Mouse (Mus musculus): ENCODE results near the gene Zeb2. TPM values are rescaled to one million over a fixed set of nuclear protein-coding genes. Genes with fewer than 3 reads are reported as not detected.

Zeb2 gene
- polyA plus RNA-seq, 1 experiment from 2014 or later: 37.4 TPM

DNA sequence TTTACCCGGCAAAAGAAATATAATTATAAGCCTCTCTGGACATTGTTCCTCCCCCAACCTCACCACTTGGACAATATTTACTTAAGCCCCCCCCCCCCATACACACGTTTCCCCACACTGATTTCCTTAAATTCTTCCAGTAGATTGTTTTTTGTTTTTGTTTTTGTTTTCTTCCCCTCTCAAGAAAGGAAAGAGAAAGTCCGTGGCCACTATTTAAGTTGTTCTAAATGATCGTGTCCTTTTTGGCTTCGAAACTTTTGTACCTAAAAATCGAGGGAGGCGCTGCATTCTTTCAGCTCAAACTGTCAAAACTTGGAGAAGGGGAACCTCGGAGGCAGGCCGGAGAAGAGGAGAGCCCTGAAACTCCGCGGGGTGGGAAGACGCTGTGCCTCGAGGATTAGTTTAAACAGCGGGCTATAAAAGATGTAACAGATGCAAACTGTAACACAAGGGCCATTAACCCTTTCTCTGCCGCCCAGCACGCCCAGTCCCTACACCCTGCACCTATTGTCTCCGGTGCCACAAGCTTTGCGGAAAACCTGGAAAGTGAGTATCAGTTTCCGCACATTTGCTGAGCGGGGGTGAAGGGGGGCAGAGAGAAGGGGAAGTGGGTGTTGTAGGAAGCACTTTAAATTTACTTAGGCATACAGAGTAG, 6.3 kb downstream of the Zeb2 start:
- H3K4me1 ChIP-seq (replicated peaks): peaks cover 3% of the 10 kb centered on the region; the same call in 1 of the 2 replicates
- 0 out of 2 replicates have a peak, but pooled peaks have one; percentile 4 for ATAC-seq
- H3K36me3 ChIP-seq: no peaks in the 10 kb centered on the region
- peak overlapping the region; percentile 82 for H3K9ac ChIP-seq
- peaks cover 15% of the 10 kb centered on the region; the same call in 1 of the 2 replicates for H3K27me3 ChIP-seq (replicated peaks)
- H3K27ac ChIP-seq: peak overlapping the region; percentile 89
- WGBS: under 1% methylated on average over 20 of the region's 20 CpGs
- peak overlapping the region; percentile 66 for H3K4me3 ChIP-seq (replicated peaks)
- H3K9me3 ChIP-seq: no peaks in the 10 kb centered on the region
- H3K4me2 ChIP-seq (replicated peaks): peak overlapping the region; percentile 85

DNA sequence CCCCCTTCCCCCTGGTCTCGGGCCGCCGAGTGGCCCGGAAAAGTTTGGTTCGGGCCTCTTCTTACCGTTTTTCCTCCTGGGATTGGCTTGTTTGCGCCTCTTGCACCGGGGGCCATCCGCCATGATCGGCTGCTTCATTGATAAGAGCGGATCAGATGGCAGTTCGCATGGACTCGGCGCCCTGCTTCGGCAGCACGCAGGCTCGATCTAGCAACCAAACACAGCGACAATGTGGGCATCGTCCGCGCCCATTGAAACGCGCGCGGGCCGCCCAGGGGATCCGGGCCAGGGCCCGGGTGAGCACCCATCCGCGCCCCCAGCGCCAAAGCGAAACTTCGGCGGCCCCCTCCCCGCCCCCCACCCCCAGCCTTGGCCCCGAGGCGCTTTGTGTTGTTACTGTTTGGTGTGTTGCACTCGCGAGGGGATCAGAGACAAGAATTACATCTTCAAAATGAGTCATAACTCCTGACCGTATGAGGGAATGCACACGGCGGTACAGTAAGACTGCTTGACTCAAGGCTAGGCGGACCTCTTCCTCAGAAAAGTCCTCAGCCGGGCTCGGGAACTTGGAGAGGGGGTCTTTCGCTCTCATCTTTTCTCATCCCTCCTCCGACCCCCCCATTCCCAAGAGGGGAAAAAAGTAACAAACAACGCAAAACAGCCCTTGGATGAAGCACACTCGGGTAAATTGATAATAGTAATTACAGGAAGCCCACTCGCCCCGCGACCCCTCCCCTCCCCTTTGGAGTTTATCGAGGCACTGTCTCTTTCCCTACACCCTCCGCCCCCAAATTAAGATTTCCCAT, 7.0 kb downstream of the Zeb2 start:
- Histone ChIP-seq H3K4me1 (replicated peaks) (no peaks in the 10 kb centered on the region), H3K36me3 (no peaks in the 10 kb centered on the region), H3K4me2 (replicated peaks) (peak overlapping the region; percentile 85), H3K27me3 (replicated peaks) (peaks cover 19% of the 10 kb centered on the region; the same call in 1 of the 2 replicates), H3K9me3 (no peaks in the 10 kb centered on the region), H3K27ac (peak overlapping the region; percentile 89), H3K4me3 (replicated peaks) (peak overlapping the region; percentile 66), H3K9ac (peak overlapping the region; percentile 82)
- WGBS: under 1% methylated on average over 54 of the region's 54 CpGs
- peak; percentile 52 for ATAC-seq

DNA sequence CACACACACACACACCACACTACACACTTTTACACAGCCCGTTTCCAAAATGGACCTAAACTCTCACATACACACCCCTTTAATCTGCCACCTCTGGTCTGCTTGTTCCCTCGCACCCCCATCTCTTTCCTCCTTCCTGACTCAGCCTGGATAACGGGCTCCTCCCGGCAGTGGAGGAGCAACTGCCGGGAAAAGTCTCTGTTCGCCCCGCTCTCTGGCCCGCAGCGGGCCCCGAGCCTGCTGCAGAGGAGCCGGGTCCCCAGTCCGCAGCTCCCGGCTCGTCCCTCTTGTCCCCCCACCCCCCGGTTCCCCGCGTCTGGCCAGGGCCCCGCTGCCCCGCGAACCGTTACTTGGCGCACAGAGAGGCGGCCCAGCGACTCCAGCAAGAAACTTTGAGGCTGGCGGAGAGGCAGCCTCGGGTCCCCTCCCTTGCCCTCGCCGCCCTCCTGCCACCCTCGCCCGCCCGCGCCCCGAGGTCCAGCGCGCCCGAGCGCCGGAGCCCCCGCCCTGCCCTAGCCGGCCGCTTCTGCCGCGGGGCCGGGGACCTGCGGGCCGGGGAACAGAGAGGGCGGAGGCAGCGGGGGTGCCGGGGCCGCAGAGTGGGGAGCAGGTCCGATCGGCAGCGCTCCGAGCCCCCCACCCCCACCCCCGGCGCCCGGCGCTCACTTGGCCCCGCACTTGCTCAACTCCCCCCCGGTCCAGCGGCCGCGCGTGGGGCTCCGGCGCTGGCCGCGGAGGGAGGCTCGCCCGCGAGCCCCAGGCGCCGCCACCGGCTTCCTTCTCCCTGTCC, 7.8 kb downstream of the Zeb2 start:
- peak overlapping the region; percentile 85 for H3K4me2 ChIP-seq (replicated peaks)
- ATAC-seq: peak; percentile 26
- H3K9ac ChIP-seq: peak overlapping the region; percentile 82
- peaks cover 16% of the 10 kb centered on the region; the same call in 1 of the 2 replicates for H3K27me3 ChIP-seq (replicated peaks)
- WGBS: 2% methylated on average over 61 of the region's 74 CpGs
- H3K36me3 ChIP-seq: no peaks in the 10 kb centered on the region
- peak overlapping the region; percentile 89 for H3K27ac ChIP-seq
- no peaks in the 10 kb centered on the region for H3K4me1 ChIP-seq (replicated peaks)
- no peaks in the 10 kb centered on the region for H3K9me3 ChIP-seq
- H3K4me3 ChIP-seq (replicated peaks): peak overlapping the region; percentile 66

DNA sequence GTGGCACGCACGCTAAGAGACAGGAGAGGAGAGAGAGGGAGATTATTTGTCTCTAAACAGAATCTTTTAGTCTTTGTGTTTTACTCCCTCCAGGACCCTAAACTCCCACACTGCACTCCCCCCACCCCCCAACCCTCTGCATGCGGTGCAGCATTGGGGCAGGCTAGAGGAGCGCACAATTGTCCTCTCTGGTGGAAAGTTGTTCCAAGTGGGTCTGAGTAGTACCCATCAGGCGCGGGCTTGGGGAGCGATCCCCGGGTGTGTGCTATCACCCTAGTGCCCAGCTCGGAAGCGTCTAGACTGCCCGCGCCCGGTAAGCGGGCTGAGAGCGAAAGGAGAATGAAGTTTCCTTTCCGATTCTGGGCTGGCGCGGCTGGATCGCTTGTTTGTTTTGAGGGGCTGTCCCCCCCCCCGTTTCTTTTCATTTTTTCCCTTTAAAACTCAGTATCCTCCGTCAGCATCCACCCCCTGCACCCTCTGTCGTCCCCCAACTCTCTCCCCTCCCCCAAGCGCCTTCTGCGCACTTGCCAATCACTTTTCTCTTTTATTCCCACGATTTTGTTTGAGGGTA, 8.6 kb downstream of the Zeb2 start:
- H3K4me2 ChIP-seq (replicated peaks): peak overlapping the region; percentile 85
- ATAC-seq: no peak
- WGBS: under 1% methylated on average over 23 of the region's 25 CpGs
- no peaks in the 10 kb centered on the region for H3K36me3 ChIP-seq
- H3K9ac ChIP-seq: peak overlapping the region; percentile 82
- no peaks in the 10 kb centered on the region for H3K4me1 ChIP-seq (replicated peaks)
- no peaks in the 10 kb centered on the region for H3K9me3 ChIP-seq
- peak overlapping the region; percentile 89 for H3K27ac ChIP-seq
- peak overlapping the region; percentile 66 for H3K4me3 ChIP-seq (replicated peaks)
- H3K27me3 ChIP-seq (replicated peaks): peaks cover 15% of the 10 kb centered on the region; the same call in 1 of the 2 replicates

DNA sequence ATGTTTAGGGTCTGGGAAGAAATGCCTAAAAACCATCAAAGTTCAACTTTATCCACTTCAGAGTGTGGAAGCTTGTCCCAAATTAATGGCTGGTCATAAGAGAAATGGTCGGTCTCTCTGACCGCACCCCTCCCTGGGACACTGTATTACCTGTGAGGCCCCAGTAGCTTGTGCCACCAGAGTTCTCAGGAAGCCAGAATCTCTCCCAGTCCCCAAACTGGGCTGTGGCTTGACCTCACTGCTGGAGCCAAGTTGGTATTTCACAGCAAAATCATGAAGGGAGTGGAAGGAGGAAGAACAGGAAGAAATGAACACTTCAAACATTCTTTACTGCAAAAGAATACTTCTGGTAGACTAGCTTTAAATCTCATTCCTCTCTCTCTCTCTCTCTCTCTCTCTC, 9.6 kb downstream of the Zeb2 start:
- H3K27ac ChIP-seq: peak overlapping the region; percentile 44
- 0 out of 2 replicates have a peak, but pooled peaks cover 3% of the 10 kb centered on the region for H3K4me1 ChIP-seq (replicated peaks)
- H3K9me3 ChIP-seq: no peaks in the 10 kb centered on the region
- H3K4me2 ChIP-seq (replicated peaks): peak overlapping the region; percentile 85
- peak overlapping the region; percentile 66 for H3K4me3 ChIP-seq (replicated peaks)
- 26% methylated on average over 2 of the region's 2 CpGs for WGBS
- peak overlapping the region; percentile 36 for H3K9ac ChIP-seq
- no peaks in the 10 kb centered on the region for H3K36me3 ChIP-seq
- no peak for ATAC-seq
- peaks cover 10% of the 10 kb centered on the region; the same call in 1 of the 2 replicates for H3K27me3 ChIP-seq (replicated peaks)

DNA sequence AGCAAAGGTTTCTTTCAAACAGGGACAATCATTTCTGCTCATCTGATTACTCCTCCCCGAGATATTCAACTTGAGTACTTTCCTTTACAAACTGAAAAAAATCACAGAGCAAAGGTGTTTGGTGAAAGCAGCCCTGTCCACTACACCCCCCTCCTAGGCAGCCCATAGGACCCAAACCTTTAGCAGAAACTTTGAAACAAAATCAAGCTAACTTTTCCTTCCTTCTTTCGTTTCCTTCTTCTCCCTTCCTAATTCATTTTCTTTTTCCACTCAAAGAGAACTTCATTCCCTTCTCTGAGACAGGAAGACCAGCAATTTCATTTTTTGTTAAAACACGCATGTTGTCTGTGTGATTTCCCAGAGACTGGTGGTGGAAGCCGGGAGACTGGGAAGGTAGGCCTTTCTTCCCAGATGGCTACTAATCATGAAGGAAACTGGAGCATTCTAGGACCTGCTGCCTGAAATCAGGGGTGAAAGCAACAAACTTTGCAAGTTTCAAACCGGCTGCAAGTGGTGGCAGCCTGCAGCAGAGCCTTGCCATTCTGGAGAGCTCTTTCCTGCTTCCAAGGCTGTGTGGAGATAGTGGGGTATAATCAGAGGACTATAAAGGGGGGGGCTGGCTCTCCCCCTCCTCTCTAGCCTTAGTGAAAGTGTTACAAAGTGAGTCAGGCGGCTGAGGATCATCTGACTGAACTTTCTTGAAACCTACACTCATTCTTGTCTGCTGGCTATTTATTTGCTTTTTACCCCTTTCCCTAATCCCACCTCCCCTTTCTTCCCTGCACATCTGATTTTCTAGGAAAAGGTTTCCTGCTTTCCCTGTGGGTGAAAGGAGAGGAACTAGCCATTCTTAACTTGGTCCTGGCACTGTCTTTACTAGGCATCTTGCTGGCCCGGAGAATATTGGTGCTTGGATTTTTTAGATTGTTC, 11.0 kb downstream of the Zeb2 start:
- 38% methylated on average over 7 of the region's 7 CpGs for WGBS
- H3K4me3 ChIP-seq (replicated peaks): 0 out of 2 replicates have a peak overlapping the region, but pooled peaks have one; percentile 7
- no peaks in the 10 kb centered on the region for H3K36me3 ChIP-seq
- ATAC-seq: no peak
- H3K27me3 ChIP-seq (replicated peaks): peaks cover 10% of the 10 kb centered on the region; the same call in 1 of the 2 replicates
- no peaks in the 10 kb centered on the region for H3K9me3 ChIP-seq
- H3K27ac ChIP-seq: peak overlapping the region; percentile 37; the same call in 1 of the 2 replicates
- peak overlapping the region; percentile 85 for H3K4me2 ChIP-seq (replicated peaks)
- peaks cover 3% of the 10 kb centered on the region; the same call in 1 of the 2 replicates for H3K4me1 ChIP-seq (replicated peaks)
- H3K9ac ChIP-seq: peak overlapping the region; percentile 4; the same call in 1 of the 2 replicates

GRCm38 (mm10) chr2:45105281-45105721, 11.9 kb downstream of the Zeb2 start:
- peak overlapping the region; percentile 5; the same call in 1 of the 2 replicates for H3K4me3 ChIP-seq (replicated peaks)
- H3K36me3 ChIP-seq: no peaks in the 10 kb centered on the region
- ATAC-seq: no peak
- WGBS: 52% methylated on average over 6 of the region's 6 CpGs
- no peaks in the 10 kb centered on the region for H3K9me3 ChIP-seq
- H3K27ac ChIP-seq: 0 out of 2 replicates have a peak overlapping the region, but pooled peaks have one; percentile 37
- peaks cover 7% of the 10 kb centered on the region; the same call in 1 of the 2 replicates for H3K4me1 ChIP-seq (replicated peaks)
- peak overlapping the region; percentile 42 for H3K4me2 ChIP-seq (replicated peaks)
- H3K9ac ChIP-seq: peak overlapping the region; percentile 0; the same call in 1 of the 2 replicates
- peaks cover 10% of the 10 kb centered on the region; the same call in 1 of the 2 replicates for H3K27me3 ChIP-seq (replicated peaks)

GRCm38 (mm10) chr2:45104511-45105055, 12.6 kb downstream of the Zeb2 start:
- Histone ChIP-seq H3K27me3 (replicated peaks) (peaks cover 10% of the 10 kb centered on the region; the same call in 1 of the 2 replicates), H3K9ac (no peak overlapping the region), H3K36me3 (no peaks in the 10 kb centered on the region), H3K4me3 (replicated peaks) (no peak overlapping the region), H3K4me2 (replicated peaks) (peak overlapping the region; percentile 42; the same call in 1 of the 2 replicates), H3K4me1 (replicated peaks) (peaks cover 7% of the 10 kb centered on the region; the same call in 1 of the 2 replicates), H3K27ac (no peak overlapping the region), H3K9me3 (no peaks in the 10 kb centered on the region)
- WGBS: 29% methylated on average over 7 of the region's 7 CpGs
- no peak for ATAC-seq

DNA sequence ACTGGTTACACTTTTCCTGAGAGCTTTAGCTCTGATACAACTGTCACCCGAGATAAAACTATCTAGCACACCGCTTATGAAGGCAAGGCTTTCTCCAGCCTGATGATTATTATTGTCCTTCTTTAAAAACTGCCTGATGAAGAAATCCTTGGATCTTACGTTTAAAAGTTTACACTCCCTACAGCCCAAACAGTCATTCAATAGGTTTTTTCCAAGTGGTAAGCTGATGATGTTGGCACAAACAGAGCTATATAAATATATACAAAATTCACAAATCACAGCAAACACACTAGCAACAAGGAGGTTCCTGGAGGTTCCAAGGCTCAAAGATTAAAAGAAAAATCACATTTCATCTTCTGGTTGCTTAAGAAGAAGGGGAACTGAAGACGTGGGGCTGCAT, 13.1 kb downstream of the Zeb2 start:
- no peaks in the 10 kb centered on the region for H3K9me3 ChIP-seq
- peaks cover 7% of the 10 kb centered on the region; the same call in 1 of the 2 replicates for H3K4me1 ChIP-seq (replicated peaks)
- H3K4me3 ChIP-seq (replicated peaks): no peak overlapping the region
- no peaks in the 10 kb centered on the region for H3K36me3 ChIP-seq
- H3K4me2 ChIP-seq (replicated peaks): no peak overlapping the region; the same call in 1 of the 2 replicates
- H3K27ac ChIP-seq: no peak overlapping the region
- ATAC-seq: no peak
- 40% methylated on average over 4 of the region's 4 CpGs for WGBS
- H3K27me3 ChIP-seq (replicated peaks): 0 out of 2 replicates have a peak, but pooled peaks cover 6% of the 10 kb centered on the region
- H3K9ac ChIP-seq: no peak overlapping the region

Measured in intestine, embryonic 15.5 days (tissue).